In genomic region chr2:38164326-38165035, GRCm38 (mm10) we compare ENCODE assay signal across 8 mouse cellular contexts.
DNase-seq lines count a peak whose midpoint lies in the region; ATAC-seq and TF ChIP-seq lines count a peak whose summit lies in the region.
"Had no signal": no experiment of that assay in that cellular context is flagged by ENCODE, and none has a peak within 500 bp of the region (broad histone marks: within the 10 kb centered on the region; RNA-seq: fewer than 3 reads in every experiment).

No protein-coding gene starts in this region.

- peak overlapping the region; percentile 8; the same call in 1 of the 2 replicates for H3K9ac ChIP-seq in stomach, postnatal 0 days (ENCODE audit: low read length)
- H3K9ac ChIP-seq: limb, embryonic 12.5 days had no signal

- DNase-seq in spleen, adult 2 months (ENCODE audit: low read depth in 1 of 2, low spot score in 2 of 2): peak; percentile 18 to 21
- DNase-seq in spleen, adult 12 weeks (ENCODE audit: low spot score): no peak
- peak; percentile 30 to 41 for DNase-seq in adrenal gland, postnatal 36 days
- DNase-seq in kidney, postnatal 36 days: peak; percentile 16 to 46
- no peak for DNase-seq in stomach, postnatal 0 days (ENCODE audit: low spot score)
- no peak for DNase-seq in embryo, embryonic 9.5 days (ENCODE audit: extremely low spot score)
- no peak for DNase-seq in ovary, postnatal 14 days (ENCODE audit: low spot score)

- no peak for ATAC-seq in stomach, postnatal 0 days (ENCODE audit: low FRiP score, low TSS enrichment)

- no peak for TF ChIP-seq EP300 in stomach, postnatal 0 days (optimal IDR thresholded peaks at IDR 0.05)

- H3K4me3 ChIP-seq in spleen, adult 2 months (ENCODE audit: extremely low read depth, insufficient read depth, insufficient read length): no peak overlapping the region; the same call in 1 of the 2 replicates
- no peak overlapping the region for H3K4me3 ChIP-seq in stomach, postnatal 0 days (ENCODE audit: low read depth, low read length)
- H3K4me3 ChIP-seq: limb, embryonic 12.5 days had no signal

- peaks cover 2% of the 10 kb centered on the region; the same call in 1 of the 2 replicates for H3K4me1 ChIP-seq in spleen, adult 2 months (ENCODE audit: control insufficient read depth, insufficient read depth, insufficient read length)
- no peaks in the 10 kb centered on the region; the same call in 1 of the 2 replicates for H3K4me1 ChIP-seq in stomach, postnatal 0 days (replicated peaks; ENCODE audit: control insufficient read depth, insufficient read depth)

- TF ChIP-seq POLR2A in spleen, adult 2 months (IDR thresholded peaks at IDR 0.05; ENCODE audit: low read depth, low read length): no peak

- H3K27ac ChIP-seq in spleen, adult 2 months (ENCODE audit: insufficient read depth, low read length): no peak overlapping the region
- no peak overlapping the region for H3K27ac ChIP-seq in stomach, postnatal 0 days (replicated peaks)
- H3K27ac ChIP-seq: limb, embryonic 12.5 days had no signal

- H3K4me2 ChIP-seq in stomach, postnatal 0 days (replicated peaks; ENCODE audit: low read depth): 0 out of 2 replicates have a peak overlapping the region, but pooled peaks have one; percentile 14
- H3K4me2 ChIP-seq: limb, embryonic 12.5 days had no signal

- 22% methylated on average over 5 of the region's 5 CpGs for WGBS in spleen, adult 2 months
- 63% methylated on average over 5 of the region's 5 CpGs for WGBS in stomach, postnatal 0 days

- no peaks in the 10 kb centered on the region for H3K27me3 ChIP-seq in spleen, adult 2 months (ENCODE audit: control insufficient read depth, insufficient read depth, low read length)
- H3K27me3 ChIP-seq in stomach, postnatal 0 days (ENCODE audit: control insufficient read depth, insufficient read depth, low read length): no peaks in the 10 kb centered on the region
- H3K27me3 ChIP-seq: limb, embryonic 12.5 days had no signal

- TF ChIP-seq CTCF in spleen, adult 2 months (IDR thresholded peaks at IDR 0.05; ENCODE audit: extremely low read depth, insufficient read depth, insufficient read length, insufficient replicate concordance): no peak
- no peak for TF ChIP-seq CTCF in stomach, postnatal 0 days (IDR thresholded peaks at IDR 0.05; ENCODE audit: low read depth)

- no peaks in the 10 kb centered on the region for H3K36me3 ChIP-seq in spleen, adult 2 months (ENCODE audit: control insufficient read depth, insufficient read depth, low read length)
- H3K36me3 ChIP-seq in stomach, postnatal 0 days (ENCODE audit: control insufficient read depth, insufficient read depth, low read length): no peaks in the 10 kb centered on the region
- H3K36me3 ChIP-seq: limb, embryonic 12.5 days had no signal

- no peaks in the 10 kb centered on the region for H3K9me3 ChIP-seq in stomach, postnatal 0 days (ENCODE audit: control insufficient read depth, low read length)
- H3K9me3 ChIP-seq: limb, embryonic 12.5 days had no signal

Comparison
In these comparisons a context has a peak if more than half of its experiments do, and no peak if none do; other contexts are left out.
1. DNase-seq: peak in spleen, adult 2 months (2 of 2), adrenal gland, postnatal 36 days (2 of 2) and kidney, postnatal 36 days (2 of 2); none in spleen, adult 12 weeks (single experiment), stomach, postnatal 0 days (single experiment), embryo, embryonic 9.5 days (single experiment) and ovary, postnatal 14 days (single experiment).